Mouse (Mus musculus): ENCODE data around the gene Ifna16. TPM values are rescaled to one million over a fixed set of nuclear protein-coding genes. Genes with fewer than 3 reads are reported as not detected.
A peak's percentile ranks its signal among the peaks of the same experiment; 100 is the strongest.

The Ifna16 gene
- total RNA-seq, 2 experiments from 2014 or later: not detected

DNA sequence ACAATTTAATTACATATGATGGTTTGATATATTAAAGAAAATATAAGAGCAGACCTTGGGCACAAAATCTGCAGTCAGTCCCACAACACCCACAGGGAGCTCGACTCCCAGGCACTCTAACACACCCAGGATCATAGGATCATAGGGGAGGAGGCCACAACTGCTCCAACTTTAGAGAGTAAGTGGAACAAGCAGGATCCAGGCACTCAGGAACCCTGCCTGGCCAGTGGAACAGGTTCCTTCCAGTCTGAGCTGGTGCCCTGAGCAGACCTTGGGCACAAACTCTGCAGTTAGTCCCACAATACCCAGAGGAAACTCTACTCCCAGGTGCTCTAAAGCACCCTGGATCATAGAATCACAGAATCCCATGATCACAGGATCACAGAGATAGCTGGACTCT is 21.3 kb downstream of the Ifna16 start:
- no peak for DNase-seq (ENCODE audit: low spot score in 2 of 2)
- intact Hi-C loops (cut with DNase I): no loop called here

DNA sequence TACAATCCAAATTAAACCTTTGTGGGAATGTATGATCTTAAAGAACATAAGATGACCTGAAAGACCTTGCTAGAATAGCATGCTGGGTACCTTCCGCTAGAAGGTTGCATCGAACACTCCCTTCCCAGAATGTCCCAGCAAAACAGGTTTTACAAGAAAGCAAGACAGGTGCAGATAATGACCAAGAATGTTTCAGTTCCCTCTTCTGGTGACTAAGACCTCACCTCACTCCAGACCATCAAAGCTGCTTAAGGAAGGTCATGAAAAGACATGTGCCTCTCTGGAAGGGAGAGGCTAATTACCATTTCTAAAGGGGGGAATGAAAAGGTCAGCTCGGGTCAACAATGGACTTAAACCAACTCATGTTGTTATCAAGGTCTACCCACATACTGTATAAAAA is 23.1 kb downstream of the Ifna16 start:
- no peak for DNase-seq (ENCODE audit: low spot score in 2 of 2)
- intact Hi-C loops (cut with DNase I): no loop called here

DNA sequence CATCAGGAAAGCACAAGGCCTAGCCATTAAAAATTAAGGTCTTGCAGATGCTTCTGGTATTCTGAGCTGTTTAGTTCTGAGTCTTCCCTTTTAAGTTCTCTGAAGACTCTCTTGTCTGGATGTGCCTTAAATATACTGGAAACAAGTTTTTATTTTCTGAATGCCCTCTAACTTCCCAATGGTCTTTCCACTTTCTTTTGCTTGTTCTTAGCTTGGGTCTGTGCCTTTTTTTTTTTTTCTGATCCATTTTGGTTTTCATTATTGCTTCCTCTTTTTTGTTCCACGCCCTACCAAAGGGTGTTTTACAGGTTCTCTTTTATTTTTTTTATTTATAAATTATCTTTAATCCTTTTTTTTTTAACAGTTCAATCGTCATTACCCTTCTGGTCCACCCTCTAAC is 32.4 kb downstream of the Ifna16 start, which contains the start of gene Ifna13:
TSS of gene Ifna13 (minus strand) at position 101 of the 400 bp plus-strand sequence.
- intact Hi-C loops (cut with DNase I): no loop called here
- no peak for DNase-seq (ENCODE audit: low spot score in 2 of 2)

DNA sequence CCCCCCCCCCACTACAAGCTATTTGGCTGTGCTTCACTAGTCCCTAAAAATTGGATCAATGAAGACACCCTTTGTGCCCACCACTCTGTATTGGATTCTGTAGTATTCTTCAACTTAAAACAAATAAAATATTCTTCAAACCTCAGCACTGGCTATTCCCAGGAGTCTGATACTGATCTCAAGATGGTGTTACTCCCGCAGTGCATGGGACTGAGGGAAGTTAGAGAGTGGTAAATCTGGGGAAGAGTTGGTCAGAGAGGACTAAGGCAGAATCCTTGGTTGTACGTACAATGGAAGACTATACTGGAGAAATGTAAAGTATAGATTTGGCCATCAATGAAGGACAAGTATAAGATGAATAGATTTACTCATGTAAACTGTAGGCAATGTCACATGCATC is 34.2 kb downstream of the Ifna16 start:
- intact Hi-C loops (cut with DNase I): no loop called here
- no peak for DNase-seq (ENCODE audit: low spot score in 2 of 2)

DNA sequence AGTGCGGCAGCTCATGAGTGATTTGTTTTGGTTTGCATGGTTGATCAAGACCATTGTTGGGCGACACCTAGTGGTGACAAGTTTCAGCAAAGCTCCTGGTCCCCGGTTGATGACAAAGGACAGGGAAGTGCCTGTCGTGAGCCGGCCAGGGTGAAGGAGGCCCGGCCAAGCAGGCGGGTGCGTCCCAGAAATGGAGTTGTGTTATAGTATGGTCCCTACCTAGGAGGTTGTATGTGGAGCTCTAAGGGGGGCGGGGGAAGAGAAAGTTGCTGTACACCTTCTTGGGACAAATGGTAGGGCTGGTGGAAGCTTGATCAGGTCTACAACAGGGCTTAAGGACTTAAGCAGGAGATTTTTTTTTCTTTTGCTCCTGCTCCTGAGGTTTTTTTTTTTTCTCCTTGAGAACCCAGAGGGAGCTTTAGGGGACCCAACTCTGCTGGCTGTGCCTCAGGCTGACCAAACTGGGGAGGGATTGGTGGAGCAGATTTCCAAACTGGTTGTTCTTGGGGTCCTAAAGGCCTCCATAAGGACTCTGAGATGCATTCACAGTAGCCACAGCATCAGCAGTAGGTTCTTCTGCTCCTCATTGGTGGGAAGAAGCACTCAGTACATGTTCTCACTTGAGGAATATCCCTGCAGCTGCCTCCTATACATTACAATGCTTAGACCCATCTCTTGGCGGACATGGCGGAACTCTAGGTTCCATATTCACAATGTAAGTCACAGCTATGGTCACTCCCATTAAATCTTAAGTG is 35.5 kb downstream of the Ifna16 start:
- intact Hi-C loops (cut with DNase I): no loop called here
- DNase-seq (ENCODE audit: low spot score in 2 of 2): peak; percentile 84 to 91

DNA sequence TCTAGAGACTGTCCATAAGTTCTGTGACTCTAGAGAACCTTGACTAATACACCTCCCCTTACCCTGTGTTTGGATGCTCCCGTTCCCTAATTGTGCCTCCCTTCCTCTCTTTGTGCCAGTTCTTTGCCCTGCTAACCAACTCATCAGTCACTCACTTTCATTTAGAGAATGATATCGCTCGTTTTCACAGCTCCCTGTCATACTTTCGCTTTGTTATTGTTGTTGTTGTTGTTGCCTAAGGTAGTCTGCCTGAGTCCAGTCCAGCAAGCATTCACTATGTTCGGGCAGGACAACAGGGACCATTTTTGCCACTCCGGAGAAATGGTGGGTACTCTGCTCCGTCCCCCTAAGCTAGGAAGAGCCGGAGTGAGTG is 36.0 kb downstream of the Ifna16 start:
- DNase-seq (ENCODE audit: low spot score in 2 of 2): no peak
- intact Hi-C loops (cut with DNase I): no loop called here

DNA sequence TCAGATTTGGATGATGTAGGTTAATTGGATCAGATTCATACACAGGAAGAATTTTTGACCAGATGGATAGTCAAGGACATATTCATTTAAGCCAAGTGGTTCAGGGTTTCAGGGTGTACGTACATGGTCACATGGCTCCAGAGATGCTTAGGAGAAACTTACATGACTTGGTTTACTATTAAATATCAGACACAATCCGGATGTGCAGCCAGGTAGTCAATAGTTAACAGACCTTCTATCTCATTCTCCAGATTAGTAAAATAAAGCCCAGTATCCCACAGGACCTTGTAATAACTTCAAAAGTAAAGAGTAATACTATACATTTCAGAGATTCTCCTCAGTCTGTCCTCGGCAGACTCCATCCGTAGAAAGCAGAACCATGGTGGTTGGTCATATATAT is 42.4 kb downstream of the Ifna16 start, which contains the start of gene C87499:
TSS of gene C87499 (minus strand) at position 101 of the 400 bp plus-strand sequence.
- DNase-seq (ENCODE audit: low spot score in 2 of 2): no peak
- intact Hi-C loops (cut with DNase I): no loop called here

Other genes with a start within 250 kb of the Ifna16 start
- gene Hacd4, start 238.0 kb downstream of the Ifna16 start, total RNA-seq (2021): 1 to 10 TPM; 2.2 to 2.3 TPM
- gene Ifnb1, start 154.2 kb downstream of the Ifna16 start, total RNA-seq (2021): not detected
- not detected for gene Ifna15, start 118.7 kb downstream of the Ifna16 start, total RNA-seq (2021)
- gene Ifna14, start 105.1 kb downstream of the Ifna16 start, total RNA-seq (2021): not detected
- gene Ifna9, start 84.5 kb downstream of the Ifna16 start, total RNA-seq (2021): not detected
- gene Ifna12, start 73.5 kb downstream of the Ifna16 start, total RNA-seq (2021): not detected
- not detected for gene C87499, start 42.5 kb downstream of the Ifna16 start, total RNA-seq (2021)
- not detected for gene Ifna13, start 32.5 kb downstream of the Ifna16 start, total RNA-seq (2021)
- not detected for gene Ifna2, start 7.0 kb upstream of the Ifna16 start, total RNA-seq (2021)
- gene Ifnab, start 14.4 kb upstream of the Ifna16 start, total RNA-seq (2021): not detected
- gene Gm26566, start 44.9 kb upstream of the Ifna16 start, total RNA-seq (2021): 1 to 10 TPM; 1.0 to 1.5 TPM
- gene Klhl9, start 45.5 kb upstream of the Ifna16 start, total RNA-seq (2021): 100 to 1,000 TPM; 103 to 104 TPM
- gene Gm13271, start 77.9 kb upstream of the Ifna16 start, total RNA-seq (2021): not detected
- not detected for gene Gm13283, start 83.2 kb upstream of the Ifna16 start, total RNA-seq (2021)
- gene Gm13290, start 96.9 kb upstream of the Ifna16 start, total RNA-seq (2021): not detected
- not detected for gene Gm13289, start 100.0 kb upstream of the Ifna16 start, total RNA-seq (2021)
- not detected for gene Gm13272, start 102.9 kb upstream of the Ifna16 start, total RNA-seq (2021)
- not detected for gene Ifnz, start 105.2 kb upstream of the Ifna16 start, total RNA-seq (2021)
- not detected for gene Gm13276, start 108.8 kb upstream of the Ifna16 start, total RNA-seq (2021)
- not detected for gene Gm13277, start 111.7 kb upstream of the Ifna16 start, total RNA-seq (2021)
- not detected for gene Gm13278, start 114.6 kb upstream of the Ifna16 start, total RNA-seq (2021)
- gene Gm13275, start 117.6 kb upstream of the Ifna16 start, total RNA-seq (2021): not detected
- gene Gm13279, start 120.5 kb upstream of the Ifna16 start, total RNA-seq (2021): not detected
- not detected for gene Gm13285, start 122.7 kb upstream of the Ifna16 start, total RNA-seq (2021)
- not detected for gene Gm13287, start 126.3 kb upstream of the Ifna16 start, total RNA-seq (2021)
- gene Gm13288, start 128.6 kb upstream of the Ifna16 start, total RNA-seq (2021): not detected
- gene Ifna7, start 139.3 kb upstream of the Ifna16 start, total RNA-seq (2021): not detected
- not detected for gene Ifna11, start 143.0 kb upstream of the Ifna16 start, total RNA-seq (2021)
- not detected for gene Ifna6, start 150.5 kb upstream of the Ifna16 start, total RNA-seq (2021)
- not detected for gene Ifna5, start 158.6 kb upstream of the Ifna16 start, total RNA-seq (2021)
- gene Ifna4, start 164.9 kb upstream of the Ifna16 start, total RNA-seq (2021): not detected
- not detected for gene Ifna1, start 173.2 kb upstream of the Ifna16 start, total RNA-seq (2021)
- not detected for gene Ifne, start 203.3 kb upstream of the Ifna16 start, total RNA-seq (2021)